Comparison of ENCODE assay signal across 16 mouse cellular contexts in genomic region chr4:150962231-150962630, GRCm38 (mm10). TPM values are rescaled to one million over a fixed set of nuclear protein-coding genes. Genes with fewer than 3 reads are reported as not detected.
DNase-seq lines count a peak whose midpoint lies in the region; ATAC-seq and TF ChIP-seq lines count a peak whose summit lies in the region.
"Had no signal": no experiment of that assay in that cellular context is flagged by ENCODE, and none has a peak within 500 bp of the region (broad histone marks: within the 10 kb centered on the region; RNA-seq: fewer than 3 reads in every experiment).

No protein-coding gene starts in this region.

- TF ChIP-seq CTCF in cerebellum, adult 2 months (IDR thresholded peaks at IDR 0.05; ENCODE audit: borderline replicate concordance, insufficient read depth, low read depth, low read length) = no peak

- no peaks in the 10 kb centered on the region for H3K9me3 ChIP-seq in hindbrain, embryonic 14.5 days (ENCODE audit: control insufficient read depth, low read length)
- H3K9me3 ChIP-seq in hindbrain, embryonic 13.5 days = no peaks in the 10 kb centered on the region
- H3K9me3 ChIP-seq: embryonic facial prominence, embryonic 10.5 days; forebrain, embryonic 12.5 days; midbrain, embryonic 15.5 days had no signal

- H3K4me3 ChIP-seq in hindbrain, embryonic 14.5 days (replicated peaks; ENCODE audit: low read length) = no peak overlapping the region
- H3K4me3 ChIP-seq in hindbrain, embryonic 13.5 days = no peak overlapping the region
- H3K4me3 ChIP-seq in cerebellum, adult 2 months (replicated peaks; ENCODE audit: insufficient read depth, low read depth, low read length) = no peak overlapping the region
- H3K4me3 ChIP-seq: embryonic facial prominence, embryonic 10.5 days; forebrain, embryonic 12.5 days; midbrain, embryonic 15.5 days had no signal

- H3K9ac ChIP-seq in hindbrain, embryonic 14.5 days = no peak overlapping the region
- no peak overlapping the region for H3K9ac ChIP-seq in hindbrain, embryonic 13.5 days
- H3K9ac ChIP-seq: forebrain, embryonic 12.5 days; liver, embryonic 14.5 days; midbrain, embryonic 15.5 days had no signal

- no peaks in the 10 kb centered on the region for H3K27me3 ChIP-seq in hindbrain, embryonic 14.5 days (ENCODE audit: control insufficient read depth, insufficient read depth, low read length)
- 0 out of 2 replicates have a peak, but pooled peaks cover 5% of the 10 kb centered on the region for H3K27me3 ChIP-seq in hindbrain, embryonic 13.5 days
- H3K27me3 ChIP-seq in cerebellum, adult 2 months (ENCODE audit: control insufficient read depth, insufficient read depth, low read length) = no peaks in the 10 kb centered on the region
- H3K27me3 ChIP-seq: forebrain, embryonic 12.5 days; midbrain, embryonic 15.5 days had no signal

- no peak for ATAC-seq in hindbrain, embryonic 14.5 days (ENCODE audit: low FRiP score)
- no peak for ATAC-seq in hindbrain, embryonic 13.5 days (ENCODE audit: low FRiP score)
- ATAC-seq: midbrain, embryonic 15.5 days had no signal

- no peaks in the 10 kb centered on the region for H3K36me3 ChIP-seq in hindbrain, embryonic 14.5 days (replicated peaks; ENCODE audit: control insufficient read depth, insufficient read depth)
- no peaks in the 10 kb centered on the region for H3K36me3 ChIP-seq in hindbrain, embryonic 13.5 days
- H3K36me3 ChIP-seq: embryonic facial prominence, embryonic 10.5 days; forebrain, embryonic 12.5 days; midbrain, embryonic 15.5 days had no signal

- no peak for TF ChIP-seq POLR2A in cerebellum, adult 2 months (IDR thresholded peaks at IDR 0.05; ENCODE audit: borderline replicate concordance, insufficient read depth, low read length)

- 70% methylated on average over 6 of the region's 6 CpGs for WGBS in hindbrain, embryonic 14.5 days
- WGBS in hindbrain, embryonic 13.5 days = 73% methylated on average over 6 of the region's 6 CpGs
- 32% methylated on average over 6 of the region's 6 CpGs for WGBS in cerebellum, adult 2 months

- peak; percentile 34 for DNase-seq in hindbrain, embryonic 14.5 days (ENCODE audit: low spot score)
- DNase-seq in 3T3-L1 (ENCODE audit: low read depth, low spot score) = peak; percentile 66
- peak; percentile 71 for DNase-seq in adrenal gland, adult 8-10 months
- peak; percentile 71 to 82 for DNase-seq in kidney, postnatal 36 days
- DNase-seq in thymus, postnatal 36 days = no peak
- no peak for DNase-seq in testis, postnatal 10 days (ENCODE audit: low spot score)
- no peak for DNase-seq in cerebellum, adult 2 months
- DNase-seq: cerebellum, adult 11 months; layer of hippocampus, postnatal 36 days had no signal

- no peak overlapping the region for H3K4me2 ChIP-seq in hindbrain, embryonic 14.5 days (replicated peaks)
- H3K4me2 ChIP-seq in hindbrain, embryonic 13.5 days = no peak overlapping the region
- H3K4me2 ChIP-seq: forebrain, embryonic 12.5 days; midbrain, embryonic 15.5 days had no signal

- H3K4me1 ChIP-seq in hindbrain, embryonic 14.5 days (replicated peaks; ENCODE audit: control insufficient read depth, insufficient read depth, low read length) = no peaks in the 10 kb centered on the region
- peaks cover 6% of the 10 kb centered on the region for H3K4me1 ChIP-seq in hindbrain, embryonic 13.5 days (replicated peaks)
- H3K4me1 ChIP-seq in cerebellum, adult 2 months (ENCODE audit: control insufficient read depth, insufficient read depth, low read length) = no peaks in the 10 kb centered on the region

- H3K27ac ChIP-seq in hindbrain, embryonic 14.5 days = no peak overlapping the region
- H3K27ac ChIP-seq in hindbrain, embryonic 13.5 days = no peak overlapping the region
- H3K27ac ChIP-seq in cerebellum, adult 2 months (ENCODE audit: insufficient read depth, low read length) = no peak overlapping the region
- H3K27ac ChIP-seq: embryonic facial prominence, embryonic 10.5 days; forebrain, embryonic 12.5 days; liver, embryonic 14.5 days; midbrain, embryonic 15.5 days had no signal

RNA-seq across cellular contexts. Expression of gene Uts2, which starts 34.7 kb away (rescaled TPM):
- polyA plus RNA-seq in hindbrain, embryonic 14.5 days (2014; fragmentation: Nextera tagmentation; extraction: Ambion mirVana) = 0.57 TPM in 1 of 2 replicates, not detected in the other
- polyA plus RNA-seq in hindbrain, embryonic 13.5 days (2015; fragmentation: Nextera tagmentation; extraction: Ambion mirVana) = not detected in 2 replicates
- total RNA-seq in adrenal gland, adult 8-10 months (2022) = not detected
- 1.9 and 3.1 TPM in 2 replicates for polyA plus RNA-seq in cerebellum, adult 2 months (2012; rRNA removed)
- total RNA-seq: layer of hippocampus, postnatal 36 days had no signal
- polyA plus RNA-seq: embryonic facial prominence, embryonic 10.5 days; forebrain, embryonic 12.5 days; gonadal fat pad, adult 2 months; liver, embryonic 14.5 days; midbrain, embryonic 15.5 days; urinary bladder, adult 2 months had no signal

RNA-seq across cellular contexts. Expression of gene Tnfrsf9, which starts 47.9 kb away (rescaled TPM):
- polyA plus RNA-seq in hindbrain, embryonic 14.5 days (2014; fragmentation: Nextera tagmentation; extraction: Ambion mirVana) = 0.20 and 0.25 TPM in 2 replicates
- 0.22 and 0.38 TPM in 2 replicates for polyA plus RNA-seq in hindbrain, embryonic 13.5 days (2015; fragmentation: Nextera tagmentation; extraction: Ambion mirVana)
- under 1 TPM in 3 of 4 experiments, not detected in 1; 0.27 to 0.43 (median 0.28) TPM for total RNA-seq in adrenal gland, adult 8-10 months (2022)
- 0.64 and 0.67 TPM in 2 replicates for polyA plus RNA-seq in cerebellum, adult 2 months (2012; rRNA removed)

RNA-seq across cellular contexts. Expression of gene Park7, which starts 48.0 kb away (rescaled TPM):
- polyA plus RNA-seq in hindbrain, embryonic 14.5 days (2014; fragmentation: Nextera tagmentation; extraction: Ambion mirVana) = 383 and 392 TPM in 2 replicates
- 359 and 380 TPM in 2 replicates for polyA plus RNA-seq in hindbrain, embryonic 13.5 days (2015; fragmentation: Nextera tagmentation; extraction: Ambion mirVana)
- 100 to 1,000 TPM; 239 to 338 (median 269) TPM for total RNA-seq in adrenal gland, adult 8-10 months (2022)
- 362 and 384 TPM in 2 replicates for polyA plus RNA-seq in cerebellum, adult 2 months (2012; rRNA removed)

Comparison
In these comparisons a context has a peak if more than half of its experiments do, and no peak if none do; other contexts are left out.
1. DNase-seq: peak in hindbrain, embryonic 14.5 days (single experiment), 3T3-L1 (single experiment), adrenal gland, adult 8-10 months (single experiment) and kidney, postnatal 36 days (2 of 2); none in thymus, postnatal 36 days (0 of 2), testis, postnatal 10 days (single experiment) and cerebellum, adult 2 months (0 of 2).